Mouse (Mus musculus) limb, embryonic 10.5 days (tissue): ENCODE data around the gene 4930550C14Rik. TPM values are rescaled to one million over a fixed set of nuclear protein-coding genes. Genes with fewer than 3 reads are reported as not detected.

ENCODE experiments used
- DNase-seq: peaks from one replicate; pipeline ENCODE4 v3.0.0-alpha.2; 2017; ENCODE audit warnings: low spot score
- H3K27ac ChIP-seq: fragments of 300-500 bp; sonication (generic); 2 replicates; pipeline ENCODE4 v1.5.1; 2016; ENCODE audit warnings: mild to moderate bottlenecking
- H3K27me3 ChIP-seq: fragments of 300-500 bp; sonication (generic); 2 replicates; pipeline ENCODE4 v1.6.1; 2016; ENCODE audit warnings: low read depth, mild to moderate bottlenecking; ENCODE audit not compliant: poor library complexity, severe bottlenecking
- H3K36me3 ChIP-seq: fragments of 300-500 bp; sonication (generic); 2 replicates; pipeline ENCODE4 v1.6.1; 2016; ENCODE audit warnings: mild to moderate bottlenecking, moderate library complexity
- H3K4me1 ChIP-seq: fragments of 300-500 bp; sonication (generic); 2 replicates; pipeline ENCODE4 v1.6.1; 2016
- H3K4me3 ChIP-seq: fragments of 300-500 bp; sonication (generic); 2 replicates; pipeline ENCODE4 v1.5.1; 2016; ENCODE audit warnings: mild to moderate bottlenecking, moderate library complexity
- H3K9me3 ChIP-seq: fragments of 300-500 bp; sonication (generic); replicated peaks from 2 replicates; pipeline ENCODE4 v1.6.1; 2016; ENCODE audit warnings: mild to moderate bottlenecking
- WGBS: fragments of 180-500 bp; shearing (Covaris S2); methylation state at CpG from one replicate; pipeline ENCODE4 v1.1.7; 2016; 5-methylcytosine and 5-hydroxymethylcytosine counted together
- polyA plus RNA-seq: library from polyadenylated mRNA; unstranded; fragments of >200 nt; fragmentation: Nextera tagmentation; extraction: Ambion mirVana; gene quantifications from 2 replicates; pipeline ENCODE4 v1.2.1, GENCODE M21; 2016

Gene 4930550C14Rik
- polyA plus RNA-seq: 0.33 and 0.63 TPM in 2 replicates

DNA sequence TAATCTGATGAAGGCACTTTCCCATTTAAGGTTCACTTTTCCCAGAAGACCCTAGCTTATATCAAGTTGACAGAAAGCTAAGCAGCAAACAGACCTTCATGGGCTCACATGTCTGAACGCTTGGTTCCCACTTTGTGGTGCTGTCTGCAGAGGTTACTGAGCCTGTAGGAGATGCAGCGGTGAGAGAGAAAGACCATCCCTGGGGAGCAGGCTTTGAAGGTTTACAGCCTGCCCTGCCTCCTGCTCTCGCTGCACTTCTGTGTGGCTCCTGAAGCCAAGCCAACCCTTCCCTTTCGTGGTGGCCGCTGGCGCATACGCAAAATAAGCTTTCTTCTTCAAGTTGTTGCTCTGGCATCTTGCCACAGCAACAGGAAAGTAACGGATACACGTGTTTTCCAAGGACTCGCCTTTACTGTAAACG is at the start of gene 4930550C14Rik:
Gene 4930550C14Rik, plus strand, starts transcription at position 35 of the 421 bp plus-strand sequence.
- Histone ChIP-seq H3K4me1 (peaks cover 25% of the 10 kb centered on the region), H3K27ac (peak within 1 kb of the TSS; percentile 56), H3K27me3 (no peaks in the 10 kb centered on the region), H3K36me3 (no peaks in the 10 kb centered on the region), H3K9me3 (no peaks in the 10 kb centered on the region), H3K4me3 (no peak within 1 kb of the TSS)
- WGBS: 15% methylated on average over 11 of the region's 11 CpGs
- no peak for DNase-seq

DNA sequence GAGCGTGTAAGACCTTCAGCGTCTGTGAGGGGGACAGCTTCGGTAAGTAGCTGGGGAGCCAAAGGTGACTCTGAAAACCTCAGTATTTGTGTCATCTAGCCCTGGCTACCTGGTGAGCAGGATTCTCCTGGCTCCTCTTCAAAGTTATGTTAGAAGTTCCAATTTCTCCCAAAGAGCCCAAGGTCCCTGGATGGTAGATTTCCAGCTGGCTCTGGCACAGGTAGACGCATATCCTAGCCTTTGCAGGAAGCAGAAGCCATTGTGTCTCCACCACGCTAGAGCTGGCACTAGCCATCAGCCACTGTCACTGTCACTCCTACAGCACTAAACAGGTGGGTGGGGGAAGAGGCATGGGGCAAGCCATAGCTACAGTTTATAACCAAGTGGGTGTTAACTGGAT is 49.0 kb upstream of the 4930550C14Rik start:
- no peak overlapping the region for H3K27ac ChIP-seq
- WGBS: 88% methylated on average over 5 of the region's 5 CpGs
- H3K4me3 ChIP-seq: no peak overlapping the region
- H3K9me3 ChIP-seq: no peaks in the 10 kb centered on the region
- no peaks in the 10 kb centered on the region for H3K27me3 ChIP-seq
- H3K36me3 ChIP-seq: no peaks in the 10 kb centered on the region
- DNase-seq: no peak
- no peaks in the 10 kb centered on the region for H3K4me1 ChIP-seq

DNA sequence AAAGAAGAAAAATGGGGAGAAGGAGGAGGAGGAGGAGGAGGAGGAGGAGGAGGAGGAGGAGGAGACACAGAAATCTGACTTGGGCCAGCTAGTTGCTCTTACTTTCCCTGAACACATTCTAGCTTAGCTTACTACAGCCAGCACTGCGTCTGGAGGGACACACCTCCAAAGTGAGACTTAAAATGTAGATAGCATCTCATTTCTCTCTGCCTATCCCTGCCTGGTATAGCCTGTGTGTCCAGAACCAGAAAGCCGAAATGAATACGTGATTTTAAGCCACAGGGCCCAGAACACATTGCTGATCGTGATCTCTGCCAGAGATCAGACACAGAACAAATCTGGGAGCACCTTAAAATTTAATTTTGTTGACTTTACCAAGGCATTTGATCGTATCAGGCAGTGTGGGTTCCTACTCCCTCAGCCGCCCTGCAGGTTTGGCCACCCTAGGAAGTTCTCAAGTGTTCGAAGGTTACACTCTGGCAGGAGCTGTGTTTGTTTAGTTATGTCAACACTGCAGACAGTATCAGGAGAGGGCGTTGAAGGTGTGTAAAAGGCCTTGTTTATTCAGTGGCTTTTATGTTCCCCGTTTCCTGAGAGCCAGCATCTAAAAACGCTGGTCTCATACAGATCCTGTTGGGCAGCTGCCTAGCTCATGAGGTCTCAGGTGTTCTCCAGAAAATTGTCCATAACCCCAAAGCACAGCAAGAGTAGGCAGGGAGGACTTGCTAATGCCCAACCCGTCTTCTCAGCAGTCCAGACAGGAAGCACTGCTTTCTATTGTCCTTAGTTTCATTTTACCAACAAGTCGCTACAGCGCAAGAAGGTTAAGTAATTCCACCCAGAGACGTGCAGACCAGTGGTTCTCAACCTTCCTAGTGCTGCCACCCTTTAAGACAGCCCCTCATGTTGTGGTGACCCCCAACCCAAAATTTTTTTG is 45.6 kb upstream of the 4930550C14Rik start:
- Histone ChIP-seq H3K4me1 (no peaks in the 10 kb centered on the region), H3K36me3 (no peaks in the 10 kb centered on the region), H3K27me3 (no peaks in the 10 kb centered on the region), H3K27ac (no peak overlapping the region), H3K4me3 (no peak overlapping the region), H3K9me3 (no peaks in the 10 kb centered on the region)
- no peak for DNase-seq
- 62% methylated on average over 14 of the region's 14 CpGs for WGBS

DNA sequence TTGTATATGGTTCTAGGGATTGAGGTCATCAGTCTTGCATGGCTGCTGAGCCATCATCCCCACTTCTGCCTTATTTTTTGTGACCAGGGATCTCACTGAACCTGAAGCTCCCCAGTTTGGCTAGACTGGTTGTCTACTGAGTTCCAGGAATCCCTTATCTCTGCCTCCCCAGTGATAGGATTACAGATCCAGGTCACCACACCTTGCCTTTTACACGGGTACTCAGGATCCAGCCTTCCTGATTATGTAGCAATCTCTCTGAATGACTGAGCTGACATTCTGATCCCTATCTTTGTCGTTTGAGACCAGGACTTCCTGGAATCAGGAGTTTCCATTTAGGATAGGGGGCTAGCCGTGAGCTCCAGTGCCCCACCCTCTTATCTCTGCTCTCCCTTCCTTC is 30.8 kb upstream of the 4930550C14Rik start:
- 73% methylated on average over 3 of the region's 3 CpGs for WGBS
- H3K4me1 ChIP-seq: no peaks in the 10 kb centered on the region
- no peaks in the 10 kb centered on the region for H3K36me3 ChIP-seq
- no peak for DNase-seq
- no peak overlapping the region for H3K27ac ChIP-seq
- H3K27me3 ChIP-seq: no peaks in the 10 kb centered on the region
- no peaks in the 10 kb centered on the region for H3K9me3 ChIP-seq
- no peak overlapping the region for H3K4me3 ChIP-seq

DNA sequence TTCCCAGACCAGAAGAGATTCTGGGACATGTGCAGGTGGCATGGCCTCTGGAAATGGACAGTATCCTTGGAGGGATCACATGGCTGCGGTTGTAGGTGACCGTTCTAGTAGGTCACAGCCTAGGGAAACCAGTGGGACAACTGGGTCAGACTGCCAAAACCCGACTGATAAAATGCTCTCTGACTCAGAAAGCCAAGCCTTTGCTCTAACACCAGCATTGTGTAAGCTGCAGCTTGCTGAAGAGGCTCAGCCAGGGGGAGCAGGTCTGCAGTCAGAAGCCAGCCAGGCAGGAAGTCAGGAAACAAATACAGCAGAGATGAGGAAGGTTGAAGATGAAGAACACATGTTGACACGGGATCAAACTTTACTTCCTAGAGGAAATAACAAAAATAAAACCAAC is 26.2 kb upstream of the 4930550C14Rik start:
- no peaks in the 10 kb centered on the region for H3K36me3 ChIP-seq
- H3K4me1 ChIP-seq: no peaks in the 10 kb centered on the region
- H3K27ac ChIP-seq: no peak overlapping the region
- no peaks in the 10 kb centered on the region for H3K27me3 ChIP-seq
- no peaks in the 10 kb centered on the region for H3K9me3 ChIP-seq
- no peak overlapping the region for H3K4me3 ChIP-seq
- 85% methylated on average over 4 of the region's 4 CpGs for WGBS
- no peak for DNase-seq

DNA sequence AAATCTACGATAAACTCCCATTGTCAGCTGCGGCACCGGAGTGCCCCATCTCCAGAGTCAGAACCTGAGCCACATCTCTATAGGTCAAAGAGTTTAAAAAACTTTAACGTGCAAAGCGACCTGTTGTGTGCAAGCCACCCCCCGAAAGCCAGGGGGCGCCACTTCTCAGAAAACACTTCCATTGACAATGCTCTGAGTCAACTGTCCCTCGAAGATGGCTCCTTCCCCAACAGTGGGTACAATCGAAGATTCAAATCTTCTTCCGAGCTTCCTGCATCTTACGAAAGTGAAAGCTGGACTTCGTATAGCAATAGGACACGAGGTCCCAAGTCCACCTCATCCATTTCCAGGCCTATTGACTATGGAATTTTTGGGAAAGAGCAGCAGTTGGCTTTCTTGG is 25.3 kb upstream of the 4930550C14Rik start:
- Histone ChIP-seq H3K9me3 (no peaks in the 10 kb centered on the region), H3K4me3 (no peak overlapping the region), H3K36me3 (no peaks in the 10 kb centered on the region), H3K27me3 (no peaks in the 10 kb centered on the region), H3K27ac (no peak overlapping the region), H3K4me1 (no peaks in the 10 kb centered on the region)
- DNase-seq: no peak
- WGBS: 83% methylated on average over 13 of the region's 13 CpGs

DNA sequence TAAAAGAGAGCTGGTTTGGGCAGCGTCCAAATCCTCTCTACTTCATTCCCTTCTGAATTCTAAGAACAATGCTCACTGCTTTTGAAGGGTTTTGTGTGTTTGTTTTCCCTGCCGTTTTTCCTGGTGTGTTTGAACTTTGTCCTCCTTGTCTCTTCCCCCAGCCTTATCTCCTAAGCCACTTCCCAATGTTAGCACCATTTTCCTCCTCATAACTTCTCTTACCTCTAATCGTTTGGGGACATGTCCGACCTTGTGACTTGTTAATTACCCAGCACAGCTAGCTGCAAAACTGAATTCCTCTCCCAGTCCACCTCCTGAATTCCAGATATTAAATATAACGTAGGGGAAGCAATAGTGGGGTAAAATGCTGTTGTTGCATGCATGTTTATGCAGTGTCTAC is 24.5 kb upstream of the 4930550C14Rik start:
- Histone ChIP-seq H3K36me3 (no peaks in the 10 kb centered on the region), H3K4me1 (no peaks in the 10 kb centered on the region), H3K4me3 (no peak overlapping the region), H3K9me3 (no peaks in the 10 kb centered on the region), H3K27me3 (no peaks in the 10 kb centered on the region), H3K27ac (no peak overlapping the region)
- WGBS: 71% methylated on average over 5 of the region's 5 CpGs
- no peak for DNase-seq

DNA sequence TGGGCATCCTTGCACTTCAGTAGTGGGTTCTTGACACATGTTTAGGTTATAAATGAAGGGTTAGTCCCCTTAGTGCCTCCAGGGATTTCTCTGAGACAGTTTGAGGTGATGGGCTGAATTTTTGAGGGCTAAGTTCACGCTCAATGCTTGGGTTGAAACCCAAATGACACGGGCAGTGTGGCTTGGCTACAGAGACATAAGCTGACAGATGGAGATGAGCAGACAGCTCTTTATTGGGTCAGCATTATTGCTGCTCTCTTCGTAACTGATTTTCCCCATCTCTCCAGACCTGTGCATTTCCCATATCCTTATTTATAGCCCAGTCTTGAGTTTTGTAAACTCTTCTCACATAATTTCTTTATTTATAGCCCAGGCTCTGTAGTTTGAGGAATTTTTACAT is 24.0 kb upstream of the 4930550C14Rik start:
- no peaks in the 10 kb centered on the region for H3K4me1 ChIP-seq
- H3K36me3 ChIP-seq: no peaks in the 10 kb centered on the region
- no peaks in the 10 kb centered on the region for H3K9me3 ChIP-seq
- 84% methylated on average over 3 of the region's 3 CpGs for WGBS
- H3K27ac ChIP-seq: no peak overlapping the region
- no peaks in the 10 kb centered on the region for H3K27me3 ChIP-seq
- H3K4me3 ChIP-seq: no peak overlapping the region
- no peak for DNase-seq

DNA sequence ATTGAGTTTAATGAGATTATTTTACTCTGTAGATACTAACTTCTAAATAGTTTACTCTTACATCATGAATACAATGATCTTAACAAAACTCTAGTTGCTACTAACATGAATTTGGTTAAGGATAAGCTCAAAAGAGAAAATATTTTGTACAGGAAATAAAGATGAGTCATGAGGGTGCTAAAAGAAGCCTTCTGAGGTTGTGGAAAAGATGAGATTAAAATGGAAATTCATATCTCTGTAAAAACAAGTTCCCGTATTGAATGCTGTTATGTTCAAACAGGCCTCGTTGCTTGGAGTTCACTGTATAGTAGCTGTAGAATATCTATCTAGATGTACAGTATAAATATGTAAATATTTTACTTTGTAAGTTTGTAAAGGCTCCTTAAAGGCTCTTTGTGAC is 21.5 kb upstream of the 4930550C14Rik start:
- 91% methylated on average over 2 of the region's 2 CpGs for WGBS

DNA sequence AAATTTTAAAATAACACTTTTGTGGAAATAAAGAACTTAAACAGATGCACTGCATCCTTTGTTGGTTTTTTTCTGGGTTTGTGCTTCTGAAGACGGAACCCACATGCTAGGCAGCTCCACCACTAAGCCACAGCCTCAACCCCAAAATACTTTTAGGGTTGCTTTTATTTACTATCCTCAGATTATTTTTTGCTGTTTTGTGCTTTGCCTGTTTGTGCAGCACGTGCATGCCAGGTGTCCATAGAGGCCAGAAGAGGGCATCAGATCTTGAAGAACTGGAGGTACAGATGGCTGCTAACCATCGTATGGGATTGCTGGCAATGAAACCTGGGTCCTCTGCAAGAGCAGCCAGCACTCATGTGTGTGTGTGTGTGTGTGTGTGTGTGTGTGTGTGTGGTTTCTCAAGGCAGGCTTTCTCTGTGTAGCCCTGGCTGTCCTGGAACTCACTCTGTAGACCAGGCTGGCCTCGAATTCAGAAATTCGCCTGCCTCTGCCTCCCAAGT is 21.0 kb upstream of the 4930550C14Rik start:
- DNase-seq: no peak
- Histone ChIP-seq H3K27me3 (no peaks in the 10 kb centered on the region), H3K4me1 (peaks cover 15% of the 10 kb centered on the region), H3K36me3 (no peaks in the 10 kb centered on the region), H3K9me3 (no peaks in the 10 kb centered on the region), H3K27ac (no peak overlapping the region), H3K4me3 (no peak overlapping the region)
- 86% methylated on average over 5 of the region's 5 CpGs for WGBS

More for the DNA sequence above, 21.5 kb upstream of the 4930550C14Rik start:
- Histone ChIP-seq H3K9me3 (no peaks in the 10 kb centered on the region), H3K4me1 (peaks cover 15% of the 10 kb centered on the region), H3K36me3 (no peaks in the 10 kb centered on the region), H3K27ac (no peak overlapping the region), H3K27me3 (no peaks in the 10 kb centered on the region), H3K4me3 (no peak overlapping the region)
- DNase-seq: no peak

DNA sequence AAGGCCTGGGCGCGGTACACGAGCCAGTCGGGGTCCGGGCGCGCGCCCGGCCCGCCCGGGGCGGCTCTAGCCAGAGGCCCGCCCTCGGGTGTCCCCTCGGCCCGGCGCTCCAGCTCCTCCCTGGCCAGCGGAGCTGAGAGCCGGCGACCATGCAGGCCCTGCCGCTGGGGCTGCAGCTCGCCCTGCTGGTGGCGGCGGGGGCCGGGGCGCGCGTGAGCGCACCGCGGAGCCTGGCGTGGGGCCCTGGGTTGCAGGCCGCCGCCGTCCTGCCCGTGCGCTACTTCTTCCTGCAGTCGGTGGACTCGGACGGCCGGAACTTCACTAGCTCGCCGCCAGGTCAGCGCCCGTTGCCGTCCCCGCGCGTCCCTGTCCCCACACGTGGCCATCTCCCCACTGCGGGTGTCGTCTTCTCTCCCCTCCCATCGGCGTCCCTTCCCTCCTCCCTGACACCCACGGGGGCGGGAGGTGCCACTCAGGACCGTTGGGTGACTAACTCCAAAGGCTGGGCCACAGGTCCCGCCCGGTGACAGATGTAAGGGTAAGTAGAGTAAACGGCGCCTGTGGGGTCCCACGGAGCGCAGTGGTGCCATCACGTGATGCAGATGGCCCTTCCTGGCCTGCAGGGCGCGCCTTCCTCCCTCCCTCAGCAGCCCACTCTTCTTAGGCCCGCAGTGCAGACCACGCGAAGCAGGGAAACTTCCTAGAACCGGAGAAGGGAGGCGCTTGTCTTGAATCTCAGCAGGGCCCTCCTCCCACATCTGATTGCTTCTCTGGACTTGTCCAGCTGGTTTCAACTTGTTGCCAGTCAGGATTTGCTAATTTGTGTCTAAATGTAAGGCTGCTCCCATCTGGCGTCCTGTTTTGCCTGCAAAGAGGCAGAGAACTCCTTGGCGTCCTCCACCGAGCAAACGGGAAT is 17.9 kb upstream of the 4930550C14Rik start, which contains the start of gene Kdelc2:
Gene Kdelc2, plus strand, starts transcription at position 75 of the 916 bp plus-strand sequence.
- no peaks in the 10 kb centered on the region for H3K9me3 ChIP-seq
- under 1% methylated on average over 75 of the region's 75 CpGs for WGBS
- DNase-seq: peak; percentile 84
- H3K4me1 ChIP-seq: peaks cover 15% of the 10 kb centered on the region
- peak within 1 kb of the TSS; percentile 97 for H3K27ac ChIP-seq
- no peaks in the 10 kb centered on the region for H3K36me3 ChIP-seq
- no peaks in the 10 kb centered on the region for H3K27me3 ChIP-seq
- peak within 1 kb of the TSS; percentile 84 for H3K4me3 ChIP-seq

DNA sequence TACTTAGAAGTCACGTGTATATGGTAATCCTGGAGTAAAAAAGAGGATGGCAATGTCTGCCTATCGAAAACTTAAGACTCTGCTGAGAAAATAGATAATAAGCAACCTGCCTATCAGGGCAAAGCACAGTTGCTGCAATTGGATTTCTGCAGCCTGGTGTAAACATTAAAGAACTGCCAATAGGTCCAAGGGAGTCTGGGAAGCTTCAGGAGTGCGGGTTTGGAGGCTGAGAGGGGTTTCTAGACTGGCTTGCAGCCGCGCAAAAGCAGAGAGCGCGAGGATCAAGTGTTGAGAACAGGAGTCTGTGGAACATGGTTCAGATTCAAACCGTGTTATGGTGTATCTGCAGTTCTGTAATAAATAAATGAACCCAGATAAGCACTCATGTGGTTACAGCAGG is 17.3 kb upstream of the 4930550C14Rik start:
- Histone ChIP-seq H3K4me3 (peak overlapping the region; percentile 84), H3K36me3 (no peaks in the 10 kb centered on the region), H3K27me3 (no peaks in the 10 kb centered on the region), H3K27ac (peak overlapping the region; percentile 97), H3K4me1 (peaks cover 15% of the 10 kb centered on the region), H3K9me3 (no peaks in the 10 kb centered on the region)
- no peak for DNase-seq
- WGBS: 23% methylated on average over 8 of the region's 8 CpGs
